Mouse (Mus musculus) retina, postnatal 1 day (tissue): ENCODE data around the gene Spp2.

Source experiments
- DNase-seq: peaks from one replicate; pipeline ENCODE4 v3.0.0-alpha.2; 2012

The Spp2 gene

GRCm38 (mm10) chr1:88468335-88468734 lies 61.6 kb downstream of the Spp2 start:
- DNase-seq, result no peak

- DNase-seq, result no peak
Measured at GRCm38 (mm10) chr1:88469746-88470145, 63.0 kb downstream of the Spp2 start.

- no peak for DNase-seq
Measured at GRCm38 (mm10) chr1:88472258-88472657, 65.5 kb downstream of the Spp2 start.

- no peak for DNase-seq
Measured at GRCm38 (mm10) chr1:88473899-88474298, 67.1 kb downstream of the Spp2 start.

- DNase-seq, result no peak
Measured at GRCm38 (mm10) chr1:88474598-88474997, 67.8 kb downstream of the Spp2 start.

- DNase-seq, result no peak
Measured at GRCm38 (mm10) chr1:88475502-88475953, 68.8 kb downstream of the Spp2 start.
